In the genomic region with DNA sequence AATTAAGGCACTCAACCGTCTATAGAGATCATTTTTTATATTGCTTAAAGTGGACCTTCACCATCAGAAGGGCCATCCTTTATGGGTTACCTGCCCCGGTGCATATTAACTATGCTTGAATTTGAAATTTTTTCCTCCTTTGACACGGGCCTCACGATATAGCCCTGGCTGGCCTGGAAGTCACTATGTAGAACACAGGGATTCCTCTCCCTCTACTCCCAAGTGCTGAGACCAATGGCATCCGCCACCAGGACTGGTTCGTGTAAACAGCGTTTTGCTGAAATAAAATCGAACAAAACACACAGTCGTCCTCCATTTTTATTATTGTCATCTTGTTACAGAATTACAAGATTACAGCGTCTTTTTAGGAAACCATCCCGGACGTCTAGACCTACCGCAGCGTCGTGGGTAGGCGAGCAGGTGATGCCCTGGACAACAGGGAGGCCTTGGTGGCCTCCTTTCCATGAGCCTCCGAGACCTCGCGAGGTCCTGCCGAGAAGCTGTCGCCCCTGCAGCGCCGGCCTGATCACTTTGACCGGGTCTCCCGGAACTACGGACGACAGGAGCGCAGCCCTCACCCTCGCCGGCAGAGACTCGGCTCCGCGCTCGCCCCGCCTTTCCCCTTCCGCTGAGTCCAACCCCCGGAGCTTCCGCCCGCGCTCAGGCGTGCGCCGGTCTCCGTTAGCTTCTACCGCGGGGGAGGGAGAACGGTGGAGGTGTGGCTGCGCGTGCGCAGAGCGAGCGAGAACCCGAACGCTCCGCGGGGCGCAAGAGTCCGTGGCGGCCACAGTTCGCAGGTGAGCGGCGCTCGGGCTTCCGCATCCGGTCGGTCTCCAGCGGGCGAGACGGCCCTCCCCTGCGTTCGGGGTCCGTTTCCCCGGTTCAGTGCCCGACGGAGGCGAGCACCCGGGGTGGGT, we compare ENCODE assay signal across 8 mouse cellular contexts. TPM values are rescaled to one million over a fixed set of nuclear protein-coding genes. Genes with fewer than 3 reads are reported as not detected.
DNase-seq lines count a peak whose midpoint lies in the region; ATAC-seq lines count a peak whose summit lies in the region.

No protein-coding gene starts in this region.

- no peaks in the 10 kb centered on the region for H3K36me3 ChIP-seq in heart, embryonic 14.5 days (ENCODE audit: control insufficient read depth, insufficient read depth, low read length)
- no peaks in the 10 kb centered on the region for H3K36me3 ChIP-seq in liver, embryonic 13.5 days
- H3K36me3 ChIP-seq in stomach, embryonic 16.5 days (ENCODE audit: control insufficient read depth, insufficient read depth, low read length): no peaks in the 10 kb centered on the region

- peak overlapping the region; percentile 94 for H3K9ac ChIP-seq in heart, embryonic 14.5 days (ENCODE audit: low read length)
- peak overlapping the region; percentile 91 for H3K9ac ChIP-seq in liver, embryonic 13.5 days
- H3K9ac ChIP-seq in stomach, embryonic 16.5 days (ENCODE audit: low read length): peak overlapping the region; percentile 87

- peak; percentile 98 for ATAC-seq in heart, embryonic 14.5 days (ENCODE audit: insufficient number of reproducible peaks, insufficient read depth, low FRiP score, low read depth)
- peak; percentile 99 for ATAC-seq in liver, embryonic 13.5 days (ENCODE audit: low read depth)
- ATAC-seq in stomach, embryonic 16.5 days (ENCODE audit: insufficient read depth, low FRiP score): peak; percentile 99

- H3K27me3 ChIP-seq in heart, embryonic 14.5 days (ENCODE audit: control insufficient read depth, insufficient read depth, low read length): no peaks in the 10 kb centered on the region
- no peaks in the 10 kb centered on the region for H3K27me3 ChIP-seq in liver, embryonic 13.5 days
- no peaks in the 10 kb centered on the region for H3K27me3 ChIP-seq in stomach, embryonic 16.5 days (ENCODE audit: control insufficient read depth, insufficient read depth, low read length)

- peak overlapping the region; percentile 98 for H3K4me3 ChIP-seq in brown adipose tissue, adult 24 weeks (ENCODE audit: insufficient read depth, low read depth, low read length)
- peak overlapping the region; percentile 73 to 84 for H3K4me3 ChIP-seq in heart, embryonic 14.5 days (ENCODE audit: control insufficient read depth in 1 of 2, insufficient read depth in 1 of 2, low read depth in 1 of 2, low read length in 2 of 2)
- peak overlapping the region; percentile 80 for H3K4me3 ChIP-seq in liver, embryonic 13.5 days (replicated peaks)
- peak overlapping the region; percentile 67 for H3K4me3 ChIP-seq in stomach, embryonic 16.5 days (replicated peaks; ENCODE audit: low read length)

- peak overlapping the region; percentile 78 for H3K4me2 ChIP-seq in heart, embryonic 14.5 days (ENCODE audit: low read length)
- H3K4me2 ChIP-seq in liver, embryonic 13.5 days: peak overlapping the region; percentile 87
- peak overlapping the region; percentile 81 for H3K4me2 ChIP-seq in stomach, embryonic 16.5 days (ENCODE audit: low read depth, low read length)

- no peaks in the 10 kb centered on the region for H3K4me1 ChIP-seq in brown adipose tissue, adult 24 weeks (ENCODE audit: control insufficient read depth, insufficient read depth, insufficient read length, low read length)
- H3K4me1 ChIP-seq in heart, embryonic 14.5 days (ENCODE audit: control insufficient read depth in 2 of 2, insufficient read depth in 2 of 2, low read length in 2 of 2): peaks cover 0 to 10% of the 10 kb centered on the region in 2 experiments; a peak in 2 of 4 replicates
- peaks cover 25% of the 10 kb centered on the region for H3K4me1 ChIP-seq in liver, embryonic 13.5 days (replicated peaks)
- peaks cover 16% of the 10 kb centered on the region for H3K4me1 ChIP-seq in stomach, embryonic 16.5 days (ENCODE audit: control insufficient read depth, insufficient read depth, low read length)

- DNase-seq in CD4-positive, CD25-positive, alpha-beta regulatory T cell, adult 2 months (ENCODE audit: low read depth, low spot score): peak; percentile 97
- peak; percentile 40 for DNase-seq in fat pad, adult 2 months (ENCODE audit: extremely low read depth, low read depth, low spot score)
- peak; percentile 98 for DNase-seq in kidney, postnatal 14 days
- peak; percentile 94 for DNase-seq in liver, embryonic 13.5 days
- peak; percentile 94 for DNase-seq in neural tube, embryonic 10.5 days (ENCODE audit: extremely low spot score, low spot score)

- peak overlapping the region; percentile 73 for H3K27ac ChIP-seq in brown adipose tissue, adult 24 weeks (replicated peaks; ENCODE audit: low read depth, low read length)
- H3K27ac ChIP-seq in heart, embryonic 14.5 days (replicated peaks in 1 of 2; ENCODE audit: control insufficient read depth in 1 of 2, insufficient read depth in 1 of 2, low read depth in 2 of 2, low read length in 2 of 2): peak overlapping the region; percentile 71 to 74
- peak overlapping the region; percentile 85 for H3K27ac ChIP-seq in liver, embryonic 13.5 days
- H3K27ac ChIP-seq in stomach, embryonic 16.5 days (ENCODE audit: low read length): peak overlapping the region; percentile 84

- H3K9me3 ChIP-seq in heart, embryonic 14.5 days (ENCODE audit: control insufficient read depth, low read length): no peaks in the 10 kb centered on the region
- no peaks in the 10 kb centered on the region for H3K9me3 ChIP-seq in liver, embryonic 13.5 days (replicated peaks)
- H3K9me3 ChIP-seq in stomach, embryonic 16.5 days (replicated peaks; ENCODE audit: control insufficient read depth, low read length): no peaks in the 10 kb centered on the region

- WGBS in heart, embryonic 14.5 days: 1% methylated on average over 77 of the region's 77 CpGs
- WGBS in liver, embryonic 13.5 days (ENCODE audit: insufficient replicate concordance): 1% methylated on average over 77 of the region's 77 CpGs
- WGBS in stomach, embryonic 16.5 days: 1% methylated on average over 75 of the region's 77 CpGs

RNA-seq across cellular contexts. Expression of a gene that starts 11.3 kb away (rescaled TPM):
- polyA plus RNA-seq in brown adipose tissue, adult 24 weeks (2012; ENCODE audit: insufficient read depth, insufficient read length, missing spikeins): 9.2 and 14.3 TPM in 2 replicates
- polyA plus RNA-seq in heart, embryonic 14.5 days (2014; fragmentation: Nextera tagmentation; extraction: Ambion mirVana): 6.8 and 8.8 TPM in 2 replicates
- polyA plus RNA-seq in liver, embryonic 13.5 days (2015; fragmentation: Nextera tagmentation; extraction: Ambion mirVana): 3.7 and 4.4 TPM in 2 replicates
- polyA plus RNA-seq in stomach, embryonic 16.5 days (2015; fragmentation: Nextera tagmentation; extraction: Ambion mirVana): 4.0 and 6.0 TPM in 2 replicates

RNA-seq across cellular contexts. Expression of a gene that starts 11.6 kb away (rescaled TPM):
- 6.7 and 9.0 TPM in 2 replicates for polyA plus RNA-seq in brown adipose tissue, adult 24 weeks (2012; ENCODE audit: insufficient read depth, insufficient read length, missing spikeins)
- polyA plus RNA-seq in heart, embryonic 14.5 days (2014; fragmentation: Nextera tagmentation; extraction: Ambion mirVana): 19.5 and 21.8 TPM in 2 replicates
- 9.2 and 13.3 TPM in 2 replicates for polyA plus RNA-seq in liver, embryonic 13.5 days (2015; fragmentation: Nextera tagmentation; extraction: Ambion mirVana)
- 16.3 and 18.5 TPM in 2 replicates for polyA plus RNA-seq in stomach, embryonic 16.5 days (2015; fragmentation: Nextera tagmentation; extraction: Ambion mirVana)

RNA-seq across cellular contexts. Expression of a gene that starts 47.9 kb away (rescaled TPM):
- polyA plus RNA-seq in brown adipose tissue, adult 24 weeks (2012; ENCODE audit: insufficient read depth, insufficient read length, missing spikeins): 451 and 574 TPM in 2 replicates
- polyA plus RNA-seq in heart, embryonic 14.5 days (2014; fragmentation: Nextera tagmentation; extraction: Ambion mirVana): 2,296 and 2,316 TPM in 2 replicates
- polyA plus RNA-seq in liver, embryonic 13.5 days (2015; fragmentation: Nextera tagmentation; extraction: Ambion mirVana): 124 and 129 TPM in 2 replicates
- polyA plus RNA-seq in stomach, embryonic 16.5 days (2015; fragmentation: Nextera tagmentation; extraction: Ambion mirVana): 398 and 461 TPM in 2 replicates

Comparison
In these comparisons a context has a peak if more than half of its experiments do, and no peak if none do; other contexts are left out.
1. Peak in every context shown above with its lines: DNase-seq, ATAC-seq, H3K4me3 ChIP-seq and H3K27ac ChIP-seq.
2. DNase-seq: peak in every context shown above with its lines; median percentile 98 in kidney, postnatal 14 days; 97 in CD4-positive, CD25-positive, alpha-beta regulatory T cell, adult 2 months; 94 in liver, embryonic 13.5 days; 94 in neural tube, embryonic 10.5 days; 40 in fat pad, adult 2 months.